Mouse (Mus musculus) kidney, embryonic 16.5 days (tissue): ENCODE data around the gene Olfr904. TPM values are rescaled to one million over a fixed set of nuclear protein-coding genes. Genes with fewer than 3 reads are reported as not detected.

ENCODE experiments used
- polyA plus RNA-seq: library from polyadenylated mRNA; unstranded; fragments of >200 nt; fragmentation: Nextera tagmentation; extraction: Ambion mirVana; gene quantifications from 2 replicates; pipeline ENCODE4 v1.2.1, GENCODE M21; 2015

The Olfr904 gene
- polyA plus RNA-seq, 1 experiment from 2014 or later = not detected

Other genes with a start within 250 kb of the Olfr904 start
- gene Olfr894, start 245.1 kb upstream of the Olfr904 start, polyA plus RNA-seq = not detected in 2 replicates
- gene Olfr143, start 210.4 kb upstream of the Olfr904 start, polyA plus RNA-seq = not detected in 2 replicates
- not detected in 2 replicates for gene Olfr895, start 195.3 kb upstream of the Olfr904 start, polyA plus RNA-seq
- gene Olfr896-ps1, start 172.0 kb upstream of the Olfr904 start, polyA plus RNA-seq = not detected in 2 replicates
- gene Olfr25, start 134.1 kb upstream of the Olfr904 start, polyA plus RNA-seq = not detected in 2 replicates
- not detected in 2 replicates for gene Olfr898, start 114.7 kb upstream of the Olfr904 start, polyA plus RNA-seq
- gene Olfr250, start 96.2 kb upstream of the Olfr904 start, polyA plus RNA-seq = not detected in 2 replicates
- gene Olfr251, start 86.1 kb upstream of the Olfr904 start, polyA plus RNA-seq = not detected in 2 replicates
- not detected in 2 replicates for gene Olfr147, start 61.4 kb upstream of the Olfr904 start, polyA plus RNA-seq
- gene Olfr901, start 33.7 kb upstream of the Olfr904 start, polyA plus RNA-seq = not detected in 2 replicates
- gene Olfr902, start 15.5 kb upstream of the Olfr904 start, polyA plus RNA-seq = not detected in 2 replicates
- not detected in 2 replicates for gene Olfr905, start 8.0 kb downstream of the Olfr904 start, polyA plus RNA-seq
- gene Olfr906, start 23.9 kb downstream of the Olfr904 start, polyA plus RNA-seq = not detected in 2 replicates
- not detected in 2 replicates for gene Olfr907, start 32.7 kb downstream of the Olfr904 start, polyA plus RNA-seq
- not detected in 2 replicates for gene Olfr911-ps1, start 58.4 kb downstream of the Olfr904 start, polyA plus RNA-seq
- gene Olfr910, start 74.7 kb downstream of the Olfr904 start, polyA plus RNA-seq = not detected in 2 replicates
- gene Olfr912, start 117.0 kb downstream of the Olfr904 start, polyA plus RNA-seq = not detected in 2 replicates
- gene Olfr913, start 129.6 kb downstream of the Olfr904 start, polyA plus RNA-seq = not detected in 2 replicates
- not detected in 2 replicates for gene Olfr914, start 142.0 kb downstream of the Olfr904 start, polyA plus RNA-seq
- gene Olfr916, start 196.7 kb downstream of the Olfr904 start, polyA plus RNA-seq = not detected in 2 replicates
- not detected in 2 replicates for gene Olfr917, start 202.7 kb downstream of the Olfr904 start, polyA plus RNA-seq
- gene Olfr918, start 211.5 kb downstream of the Olfr904 start, polyA plus RNA-seq = not detected in 2 replicates
- gene Olfr919, start 240.5 kb downstream of the Olfr904 start, polyA plus RNA-seq = not detected in 2 replicates